Mouse (Mus musculus): Measurements from ENCODE around the gene Ndufa13.
"Not testable (repeated sequence)": the region's sequence is repeated elsewhere in the genome, so short reads cannot be mapped to it uniquely, and the experiment has no call there.

Gene Ndufa13

DNA sequence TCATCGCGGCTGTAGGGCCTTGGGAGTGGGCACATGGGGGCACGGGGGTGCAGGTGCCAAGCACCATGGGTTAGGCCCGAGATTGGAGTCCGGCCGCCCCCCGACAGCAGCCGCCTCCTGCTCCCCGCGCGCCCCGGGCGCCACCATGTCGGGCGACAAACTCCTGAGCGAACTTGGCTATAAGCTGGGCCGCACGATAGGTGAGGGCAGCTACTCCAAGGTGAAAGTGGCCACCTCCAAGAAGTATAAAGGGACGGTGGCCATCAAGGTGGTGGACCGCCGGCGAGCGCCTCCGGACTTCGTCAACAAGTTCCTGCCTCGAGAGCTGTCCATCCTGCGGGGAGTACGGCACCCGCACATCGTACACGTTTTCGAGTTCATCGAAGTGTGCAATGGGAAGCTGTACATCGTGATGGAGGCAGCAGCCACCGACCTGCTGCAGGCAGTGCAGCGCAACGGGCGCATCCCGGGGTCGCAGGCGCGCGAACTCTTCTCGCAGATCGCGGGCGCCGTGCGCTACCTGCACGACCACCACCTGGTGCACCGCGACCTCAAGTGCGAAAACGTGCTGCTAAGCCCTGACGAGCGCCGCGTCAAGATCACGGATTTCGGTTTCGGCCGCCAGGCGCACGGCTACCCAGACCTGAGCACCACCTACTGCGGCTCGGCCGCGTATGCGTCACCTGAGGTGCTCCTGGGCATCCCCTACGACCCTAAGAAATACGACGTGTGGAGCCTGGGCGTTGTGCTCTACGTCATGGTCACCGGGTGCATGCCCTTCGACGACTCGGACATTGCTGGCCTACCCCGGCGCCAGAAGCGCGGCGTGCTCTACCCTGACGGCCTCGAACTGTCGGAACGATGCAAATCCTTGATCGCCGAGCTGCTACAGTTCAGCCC, at the start of gene Ndufa13, which contains the start of the genes Tssk6 and Yjefn3:
TSS of gene Ndufa13 (minus strand) at position 396 of the 900 bp plus-strand sequence.
TSS of gene Tssk6 (plus strand) at position 22 of the 900 bp plus-strand sequence.
TSS of gene Yjefn3 (minus strand) at position 550 of the 900 bp plus-strand sequence.
- DNase-seq (ENCODE audit: low spot score) = no peak

- DNase-seq (ENCODE audit: low spot score) = no peak
These were observed 47.9 kb upstream of the Ndufa13 start for GRCm38 (mm10) chr8:69950300-69950699.

GRCm38 (mm10) chr8:69942495-69942894, 40.1 kb upstream of the Ndufa13 start:
- DNase-seq (ENCODE audit: low spot score) = not testable (repeated sequence)

DNA sequence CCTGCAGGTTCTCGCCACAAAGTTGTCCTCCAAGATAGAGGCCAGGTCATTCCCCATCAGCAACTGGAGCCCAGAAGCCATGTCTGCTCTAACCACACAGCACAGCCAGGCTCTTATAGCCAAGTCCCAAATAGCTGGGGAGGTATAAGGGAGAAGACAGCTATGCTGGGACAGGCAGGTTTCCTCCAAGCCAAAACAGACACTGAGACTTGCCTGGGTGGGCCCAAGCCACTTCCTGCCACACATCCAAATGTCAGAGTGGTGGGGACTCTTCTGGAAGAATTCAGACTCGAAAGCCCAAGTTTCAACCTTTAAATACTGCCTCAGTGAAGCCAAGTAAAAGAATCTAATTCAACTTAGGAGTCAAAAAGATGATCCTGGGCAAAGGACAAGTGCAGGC, 38.0 kb upstream of the Ndufa13 start:
- DNase-seq (ENCODE audit: low spot score) = no peak

- no peak for DNase-seq (ENCODE audit: low spot score)
These were observed 37.3 kb upstream of the Ndufa13 start for GRCm38 (mm10) chr8:69939633-69940032.

GRCm38 (mm10) chr8:69938245-69938982, 36.1 kb upstream of the Ndufa13 start:
- no peak for DNase-seq (ENCODE audit: low spot score)

DNA sequence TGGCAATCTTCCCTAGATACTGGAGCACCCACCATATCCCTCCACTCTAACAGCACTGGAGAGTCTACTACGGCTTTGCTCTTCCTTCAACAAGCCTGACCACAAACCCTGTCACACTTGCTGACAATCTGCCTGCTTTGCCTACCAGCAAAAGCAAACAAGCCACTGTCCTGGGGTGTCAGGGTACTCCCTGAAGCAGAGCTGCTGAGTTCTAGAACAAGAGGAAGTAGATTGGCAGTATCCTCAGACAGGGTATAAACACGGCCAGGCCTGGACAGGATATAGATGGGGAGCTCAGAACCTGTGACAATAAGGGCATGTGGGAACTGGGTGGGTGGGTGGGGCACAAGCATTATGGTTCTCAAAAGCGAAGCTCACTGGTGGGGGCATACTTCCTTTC, 35.1 kb upstream of the Ndufa13 start:
- DNase-seq (ENCODE audit: low spot score) = no peak

DNA sequence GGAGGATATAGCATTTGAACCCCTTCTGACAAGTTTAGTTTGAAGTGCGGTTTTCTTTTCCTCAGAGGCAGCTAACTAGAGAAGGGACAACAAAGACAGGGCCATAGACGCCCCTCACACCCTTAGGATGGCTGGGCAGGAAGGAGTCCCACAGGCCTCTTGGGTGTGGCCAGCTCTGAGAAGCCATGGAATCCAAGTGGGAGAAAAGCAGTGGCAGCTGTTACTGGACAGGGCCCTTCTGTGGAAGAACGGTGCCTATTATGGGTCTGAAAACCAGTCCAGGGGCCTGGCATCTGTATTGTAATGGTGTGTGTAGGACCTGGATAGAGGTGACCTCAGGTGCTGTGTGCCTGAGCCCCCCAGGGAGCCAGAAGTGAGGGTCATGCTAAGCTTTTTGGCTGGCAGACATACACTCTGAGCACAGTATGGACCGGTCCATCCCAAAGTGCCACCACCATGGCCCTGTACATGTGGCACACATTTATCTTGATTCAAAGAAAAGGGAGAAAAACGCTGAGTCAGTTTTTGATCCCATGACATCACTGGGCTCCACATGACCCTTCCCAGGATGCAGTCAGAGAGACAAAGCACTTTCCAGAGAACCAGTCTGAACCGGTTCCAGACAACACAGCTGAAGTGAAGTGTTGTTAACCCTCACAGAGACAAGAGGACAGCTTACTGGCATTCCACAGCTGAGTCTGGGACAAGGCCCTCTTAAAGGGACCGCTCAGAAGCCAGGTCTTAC, 33.9 kb upstream of the Ndufa13 start:
- DNase-seq (ENCODE audit: low spot score) = peak; percentile 53

GRCm38 (mm10) chr8:69935431-69935830, 33.1 kb upstream of the Ndufa13 start:
- no peak for DNase-seq (ENCODE audit: low spot score)

GRCm38 (mm10) chr8:69934582-69934981, 32.2 kb upstream of the Ndufa13 start:
- no peak for DNase-seq (ENCODE audit: low spot score)

- no peak for DNase-seq (ENCODE audit: low spot score)
These were observed 31.5 kb upstream of the Ndufa13 start for GRCm38 (mm10) chr8:69933811-69934210.

DNA sequence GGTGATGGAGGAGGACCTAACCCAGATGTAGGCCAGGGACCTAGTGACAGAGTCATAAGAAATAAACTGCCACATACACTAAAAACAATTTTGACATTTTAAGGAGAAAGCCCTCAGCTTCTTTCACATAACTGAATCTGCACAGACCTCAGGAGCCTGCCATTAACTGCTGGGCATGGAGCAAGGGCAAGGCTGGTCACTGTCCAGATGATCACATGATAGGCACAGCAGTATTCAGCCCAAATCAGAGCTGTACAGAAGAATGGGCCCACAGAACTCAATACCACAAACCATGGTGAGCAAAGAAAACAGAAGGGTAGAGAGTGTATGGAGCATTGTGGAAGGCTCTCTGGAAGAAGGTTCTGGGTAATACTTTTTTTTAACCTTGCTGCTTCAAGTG, 24.5 kb upstream of the Ndufa13 start:
- DNase-seq (ENCODE audit: low spot score) = no peak

GRCm38 (mm10) chr8:69923986-69924385, 21.6 kb upstream of the Ndufa13 start:
- no peak for DNase-seq (ENCODE audit: low spot score)

GRCm38 (mm10) chr8:69921141-69921540, 18.8 kb upstream of the Ndufa13 start:
- no peak for DNase-seq (ENCODE audit: low spot score)

- peak; percentile 60 for DNase-seq (ENCODE audit: low spot score)
These were observed 17.7 kb upstream of the Ndufa13 start for GRCm38 (mm10) chr8:69919876-69920662.

- DNase-seq (ENCODE audit: low spot score) = peak; percentile 80
These were observed 16.7 kb upstream of the Ndufa13 start for GRCm38 (mm10) chr8:69919010-69919409.

DNA sequence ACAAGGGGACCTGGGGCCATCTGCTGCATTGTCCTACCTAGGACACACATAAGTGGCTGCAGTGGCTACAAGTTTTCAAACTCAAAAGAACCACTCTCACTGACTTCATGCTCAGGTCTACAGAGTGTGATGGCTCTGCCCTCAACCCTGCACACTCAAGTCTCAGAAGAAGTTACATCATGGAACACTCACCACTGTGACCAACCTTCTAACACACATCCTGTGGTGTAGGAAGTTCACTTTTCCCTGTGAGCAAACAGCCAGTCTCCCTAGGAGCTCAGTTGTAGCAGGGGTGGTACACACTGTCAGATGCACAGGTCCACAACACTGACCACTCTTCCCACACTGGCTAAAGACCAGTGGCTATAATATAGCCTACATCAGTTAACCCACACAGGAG, 16.1 kb upstream of the Ndufa13 start:
- DNase-seq (ENCODE audit: low spot score) = no peak

DNA sequence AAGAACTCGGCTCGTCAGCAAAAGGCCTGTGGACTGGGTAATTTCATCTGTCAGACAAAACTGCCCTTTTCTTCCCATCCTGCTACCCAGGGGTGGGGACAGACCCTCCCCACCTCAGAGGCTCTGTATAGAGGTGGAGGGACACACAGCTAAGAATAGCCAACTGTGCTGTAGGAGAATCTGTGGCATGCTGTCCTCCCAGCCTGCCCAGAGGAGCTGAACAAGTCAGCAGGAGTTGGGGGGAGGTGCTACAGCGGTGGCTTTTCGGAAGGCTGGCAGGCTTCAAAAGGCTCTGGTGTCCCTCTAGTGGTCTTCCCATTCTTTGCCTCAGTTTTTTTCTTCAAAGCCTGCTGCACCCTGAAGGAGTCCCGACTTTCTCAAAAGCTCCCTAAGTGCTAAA, 13.4 kb upstream of the Ndufa13 start:
- DNase-seq (ENCODE audit: low spot score) = no peak

GRCm38 (mm10) chr8:69914526-69914925, 12.2 kb upstream of the Ndufa13 start:
- DNase-seq (ENCODE audit: low spot score) = no peak

GRCm38 (mm10) chr8:69912478-69913074, 10.2 kb upstream of the Ndufa13 start:
- DNase-seq (ENCODE audit: low spot score) = no peak

DNA sequence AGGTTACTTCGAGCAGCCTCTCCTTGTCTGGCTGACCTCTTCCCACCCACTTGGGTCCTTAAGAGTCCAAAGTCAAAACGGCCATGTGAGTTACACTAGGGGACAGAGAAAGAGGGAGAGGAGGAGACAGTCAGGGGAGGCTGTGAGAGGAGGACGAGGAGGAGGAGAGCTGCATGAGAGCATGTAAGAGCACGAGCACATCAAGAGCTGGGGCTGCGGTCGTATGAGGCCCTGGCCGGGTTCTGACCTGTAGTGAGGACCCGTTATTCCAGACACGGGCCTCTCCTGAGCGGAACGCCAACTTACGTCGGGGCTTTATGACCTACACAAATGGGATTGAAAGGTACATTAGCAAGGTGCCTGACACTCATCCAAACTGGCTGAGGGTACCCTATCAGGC, 9.6 kb upstream of the Ndufa13 start:
- DNase-seq (ENCODE audit: low spot score) = no peak

Data from urinary bladder, postnatal 14 days (tissue).